Mouse (Mus musculus): ENCODE data around the gene A930018P22Rik.
"Not testable (repeated sequence)": the region's sequence is repeated elsewhere in the genome, so short reads cannot be mapped to it uniquely, and the experiment has no call there.

Gene A930018P22Rik

GRCm38 (mm10) chr2:104122505-104123378 is at the start of gene A930018P22Rik:
A930018P22Rik (plus strand) TSS chr2:104122769.
- peak; percentile 84 for DNase-seq

GRCm38 (mm10) chr2:104078285-104078684 is 44.3 kb upstream of the A930018P22Rik start:
- not testable (repeated sequence) for DNase-seq

- DNase-seq, result not testable (repeated sequence)
Observed at GRCm38 (mm10) chr2:104081436-104082050, 41.0 kb upstream of the A930018P22Rik start.

- no peak for DNase-seq
Observed at GRCm38 (mm10) chr2:104082474-104082873, 40.1 kb upstream of the A930018P22Rik start.

- DNase-seq, result not testable (repeated sequence)
Observed at GRCm38 (mm10) chr2:104084027-104084426, 38.5 kb upstream of the A930018P22Rik start.

- DNase-seq, result not testable (repeated sequence)
Observed at GRCm38 (mm10) chr2:104087562-104087961, 35.0 kb upstream of the A930018P22Rik start.

- DNase-seq, result no peak
Observed at GRCm38 (mm10) chr2:104093305-104093704, 29.3 kb upstream of the A930018P22Rik start.

- DNase-seq, result peak; percentile 41
Observed at GRCm38 (mm10) chr2:104095741-104096213, 26.8 kb upstream of the A930018P22Rik start, which contains the start of gene Cd59a. Cd59a (plus strand) TSS chr2:104095801.

GRCm38 (mm10) chr2:104096256-104096655 is 26.3 kb upstream of the A930018P22Rik start:
- no peak for DNase-seq

- not testable (repeated sequence) for DNase-seq
Observed at GRCm38 (mm10) chr2:104096796-104097195, 25.8 kb upstream of the A930018P22Rik start.

- DNase-seq, result not testable (repeated sequence)
Observed at GRCm38 (mm10) chr2:104097396-104097795, 25.2 kb upstream of the A930018P22Rik start.

- DNase-seq, result no peak
Observed at GRCm38 (mm10) chr2:104098529-104099230, 23.9 kb upstream of the A930018P22Rik start.

GRCm38 (mm10) chr2:104099231-104099585 is 23.4 kb upstream of the A930018P22Rik start:
- no peak for DNase-seq

GRCm38 (mm10) chr2:104099946-104100345 is 22.6 kb upstream of the A930018P22Rik start:
- no peak for DNase-seq

- DNase-seq, result no peak
Observed at GRCm38 (mm10) chr2:104104800-104105199, 17.8 kb upstream of the A930018P22Rik start.

GRCm38 (mm10) chr2:104109021-104109420 is 13.5 kb upstream of the A930018P22Rik start:
- not testable (repeated sequence) for DNase-seq

GRCm38 (mm10) chr2:104109528-104109927 is 13.0 kb upstream of the A930018P22Rik start:
- DNase-seq, result no peak

GRCm38 (mm10) chr2:104110031-104110430 is 12.5 kb upstream of the A930018P22Rik start:
- no peak for DNase-seq

- not testable (repeated sequence) for DNase-seq
Observed at GRCm38 (mm10) chr2:104111170-104111797, 11.3 kb upstream of the A930018P22Rik start.

- DNase-seq, result not testable (repeated sequence)
Observed at GRCm38 (mm10) chr2:104113563-104113962, 9.0 kb upstream of the A930018P22Rik start.

GRCm38 (mm10) chr2:104114898-104115297 is 7.7 kb upstream of the A930018P22Rik start:
- no peak for DNase-seq

- not testable (repeated sequence) for DNase-seq
Observed at GRCm38 (mm10) chr2:104117173-104117572, 5.4 kb upstream of the A930018P22Rik start.
